Mouse (Mus musculus): ENCODE measurements around the gene Hdac7.

Gene Hdac7

GRCm38 (mm10) chr15:97814703-97815102 is 29.6 kb downstream of the Hdac7 start:
- DNase-seq (ENCODE audit: low spot score) = no peak

DNA sequence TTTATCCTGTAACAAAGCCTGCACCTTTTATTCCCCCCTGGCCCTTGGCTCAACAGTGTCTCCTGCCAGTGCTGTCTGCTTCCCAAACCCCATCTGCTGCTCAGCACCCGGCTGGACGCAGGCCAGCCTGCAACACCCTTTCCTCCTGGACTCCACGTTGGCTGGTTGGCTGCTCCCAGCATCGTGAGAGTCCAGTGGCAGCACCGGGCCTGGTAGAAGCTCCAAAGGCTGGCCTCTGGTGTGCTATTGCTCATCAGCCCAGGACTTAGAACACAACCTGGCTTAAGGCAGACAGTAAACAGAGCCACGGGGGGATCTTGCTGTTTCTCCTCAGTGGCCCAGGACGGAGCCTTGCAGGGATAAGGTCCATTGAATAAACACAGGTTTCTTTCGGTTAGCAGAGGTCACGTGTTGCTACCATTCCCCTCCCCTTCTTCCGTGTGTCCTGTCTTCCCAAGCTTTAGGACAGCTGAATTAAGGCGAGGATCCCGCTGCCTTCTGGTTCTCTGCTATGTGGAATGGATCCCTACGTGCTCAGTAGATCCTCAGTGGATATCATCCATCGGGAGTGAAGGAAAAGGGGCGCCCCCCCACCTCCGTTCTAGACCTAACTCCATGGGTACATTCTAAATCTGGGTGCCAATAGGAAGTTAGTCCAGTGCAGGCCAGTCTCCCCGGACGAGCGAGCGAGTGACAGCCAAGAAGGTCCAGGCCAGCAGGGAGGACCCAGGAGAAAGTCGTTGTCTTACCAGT is 30.7 kb downstream of the Hdac7 start:
- no peak for DNase-seq (ENCODE audit: low spot score)

GRCm38 (mm10) chr15:97812875-97813274 is 31.4 kb downstream of the Hdac7 start:
- no peak for DNase-seq (ENCODE audit: low spot score)

DNA sequence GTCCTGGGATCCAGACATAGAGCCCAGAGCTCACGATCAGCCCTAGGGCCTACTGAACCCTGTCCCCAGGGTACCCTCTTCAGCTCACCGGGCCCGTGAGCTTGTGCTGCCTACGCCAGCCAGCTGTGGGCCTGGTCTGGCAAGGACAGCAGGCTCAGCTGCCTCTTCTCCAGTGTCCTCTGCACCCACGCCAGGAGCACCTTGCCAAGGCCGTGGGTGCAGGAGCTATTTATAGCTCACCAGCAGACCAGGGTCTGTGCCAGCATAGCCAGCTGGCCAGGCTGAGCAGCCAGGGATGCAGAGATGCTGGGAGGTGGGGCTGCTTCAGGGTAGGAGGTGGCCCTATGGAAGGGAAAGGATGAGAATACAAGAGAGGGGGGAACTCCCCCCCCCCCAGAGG is 32.2 kb downstream of the Hdac7 start:
- DNase-seq (ENCODE audit: low spot score) = no peak

- DNase-seq (ENCODE audit: low spot score) = no peak
These were observed 33.0 kb downstream of the Hdac7 start for GRCm38 (mm10) chr15:97811307-97811706.

DNA sequence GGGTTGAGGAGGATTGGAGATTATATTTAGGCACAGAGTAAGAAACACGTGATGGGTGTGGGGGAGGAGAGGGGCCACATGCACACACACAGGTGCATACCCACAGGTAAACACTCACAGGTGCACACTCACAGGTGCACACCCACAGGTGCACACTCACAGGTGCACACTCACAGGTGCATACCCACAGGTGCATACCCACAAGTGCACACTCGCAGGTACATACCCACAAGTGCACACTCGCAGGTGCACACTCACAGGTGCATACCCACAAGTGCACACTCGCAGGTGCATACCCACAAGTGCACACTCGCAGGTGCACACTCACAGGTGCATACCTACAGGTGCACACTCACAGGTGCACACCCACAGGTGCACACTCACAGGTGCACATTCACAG is 33.9 kb downstream of the Hdac7 start:
- DNase-seq (ENCODE audit: low spot score) = no peak

- no peak for DNase-seq (ENCODE audit: low spot score)
These were observed 34.4 kb downstream of the Hdac7 start for GRCm38 (mm10) chr15:97809942-97810341.

DNA sequence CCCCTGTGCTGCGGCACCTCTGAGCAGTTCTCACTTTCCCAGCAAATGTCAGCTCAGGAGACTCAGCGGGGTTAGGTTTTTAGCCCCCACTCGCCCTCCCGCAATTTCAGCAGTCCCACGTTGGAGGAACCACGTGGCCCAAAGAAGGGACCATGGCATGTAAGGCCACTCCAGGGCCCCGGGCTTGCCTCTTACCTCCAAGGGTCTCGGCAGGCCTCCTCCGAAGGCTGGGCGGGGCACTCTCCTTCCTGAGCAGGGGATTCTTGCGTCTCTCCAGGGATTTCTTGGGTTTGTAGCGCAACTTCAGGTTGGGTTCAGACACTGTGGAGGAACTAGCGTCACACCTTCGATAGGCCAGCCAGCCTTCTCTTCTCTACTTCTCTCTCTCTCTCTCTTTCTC is 35.1 kb downstream of the Hdac7 start:
- DNase-seq (ENCODE audit: low spot score) = no peak

- no peak for DNase-seq (ENCODE audit: low spot score)
These were observed 35.8 kb downstream of the Hdac7 start for GRCm38 (mm10) chr15:97808532-97808931.

DNA sequence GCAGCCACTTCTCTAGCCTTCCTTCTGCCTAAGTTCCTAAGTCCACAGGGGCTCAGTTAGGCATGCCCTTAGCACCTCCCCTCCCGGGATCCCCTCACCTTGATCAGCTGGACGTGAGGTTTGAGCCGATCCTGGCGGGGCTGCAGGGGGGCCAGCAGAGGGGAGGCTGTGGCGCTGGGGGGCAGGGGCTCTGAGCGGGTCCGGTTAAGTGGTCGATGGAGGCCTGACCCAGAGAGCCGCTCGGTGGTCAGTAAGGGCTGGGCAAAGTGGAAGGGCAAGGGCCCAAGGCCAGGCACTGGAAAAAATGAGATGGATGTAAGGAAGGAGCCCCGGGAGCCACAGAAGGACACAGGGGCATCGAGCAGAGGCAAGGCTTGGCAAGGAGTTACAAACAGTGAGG is 36.4 kb downstream of the Hdac7 start:
- no peak for DNase-seq (ENCODE audit: low spot score)

- DNase-seq (ENCODE audit: low spot score) = peak; percentile 69
These were observed 41.7 kb downstream of the Hdac7 start for GRCm38 (mm10) chr15:97802575-97802974.

- DNase-seq (ENCODE audit: low spot score) = no peak
These were observed 42.5 kb downstream of the Hdac7 start for GRCm38 (mm10) chr15:97801811-97802210.

DNA sequence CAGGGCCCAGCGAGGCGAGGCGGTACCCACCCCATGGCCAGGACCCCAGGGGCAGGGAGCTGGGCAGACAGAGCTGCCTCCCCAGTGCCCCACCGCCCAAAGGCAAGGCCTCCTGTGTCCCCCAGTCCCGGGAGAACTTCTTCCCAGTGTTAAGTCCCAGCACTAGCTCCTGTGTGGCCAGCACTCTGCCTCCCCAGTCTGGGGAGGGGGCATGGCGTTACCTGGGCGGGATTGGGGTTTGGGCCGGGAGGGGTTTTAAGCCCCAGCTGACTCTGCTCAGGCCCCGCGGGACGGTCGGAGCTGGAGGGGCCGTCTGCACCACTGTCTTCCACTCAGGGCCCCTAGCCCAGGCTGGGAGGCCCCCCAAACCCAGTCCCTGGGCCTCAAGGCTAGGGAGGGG is 43.4 kb downstream of the Hdac7 start:
- no peak for DNase-seq (ENCODE audit: low spot score)

DNA sequence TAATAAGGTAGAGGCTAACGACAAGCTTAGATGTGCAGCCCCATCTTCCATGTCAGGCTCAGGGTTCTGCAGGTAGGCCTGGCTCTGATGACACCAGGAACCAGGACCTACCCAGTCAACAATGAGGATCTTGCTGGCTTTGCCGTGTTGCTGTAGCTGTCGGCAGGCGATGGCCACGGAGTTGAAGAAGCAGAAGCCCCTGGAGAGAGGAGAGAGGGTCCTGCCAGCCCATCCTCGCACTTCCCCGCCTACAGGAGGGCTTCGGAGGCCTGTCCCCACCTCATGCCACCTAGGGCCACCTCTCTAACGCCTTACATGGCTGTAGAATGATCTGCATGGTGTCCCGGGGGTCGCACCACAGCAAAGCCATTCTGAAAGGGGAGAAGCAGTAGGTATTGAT is 44.9 kb downstream of the Hdac7 start:
- DNase-seq (ENCODE audit: low spot score) = no peak

DNA sequence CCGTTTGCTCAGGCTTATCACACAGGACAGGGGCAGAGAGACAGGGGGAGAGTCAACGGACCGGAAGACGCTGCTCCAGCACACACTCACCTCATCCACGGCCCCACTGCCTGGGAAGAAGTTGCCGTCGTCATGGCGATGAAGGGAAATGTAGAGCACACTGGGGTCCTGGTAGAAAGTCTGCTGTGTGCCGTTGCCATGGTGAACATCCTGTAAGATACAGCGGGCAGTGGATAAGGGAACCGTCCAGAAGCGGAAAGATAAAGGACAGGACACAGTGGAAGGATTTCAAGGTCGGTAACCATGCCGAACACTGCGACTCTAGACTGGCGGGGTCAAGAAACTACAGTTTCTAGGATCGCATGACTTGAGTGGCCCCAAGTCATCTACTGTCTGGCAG is 46.2 kb downstream of the Hdac7 start:
- DNase-seq (ENCODE audit: low spot score) = peak; percentile 58

GRCm38 (mm10) chr15:97796674-97797310 is 47.5 kb downstream of the Hdac7 start:
- DNase-seq (ENCODE audit: low spot score) = no peak

DNA sequence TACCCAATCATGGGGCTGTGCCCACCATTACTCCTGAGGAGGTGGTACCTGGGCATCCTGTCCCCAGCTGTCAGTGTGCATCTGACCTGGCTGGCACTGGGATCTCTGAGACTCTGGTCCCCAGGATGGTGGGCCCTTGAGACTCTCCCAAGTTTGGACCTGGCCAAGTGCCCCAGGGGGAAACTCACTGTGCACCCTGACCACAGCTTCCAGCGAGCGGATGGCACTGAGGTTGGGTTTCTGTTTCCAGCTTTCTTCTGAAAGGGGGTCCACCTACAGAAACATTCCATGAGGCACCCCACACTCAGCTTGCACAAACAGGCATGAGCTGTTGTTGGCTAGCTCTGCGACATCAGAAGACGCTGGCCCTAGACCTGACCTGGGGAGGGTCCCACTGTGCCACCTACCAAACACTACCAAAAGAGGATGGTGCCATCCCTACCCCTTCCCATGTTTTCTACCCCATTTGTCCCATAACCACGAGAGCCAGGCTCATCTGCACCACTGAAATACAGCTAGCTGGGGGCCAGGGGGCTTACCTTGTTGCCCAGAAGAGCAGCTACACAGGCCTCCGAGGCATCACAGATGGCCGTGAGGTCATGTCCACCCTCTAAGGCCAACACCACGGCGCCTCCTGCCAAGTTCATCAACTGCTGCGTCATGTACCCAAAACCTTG is 48.6 kb downstream of the Hdac7 start:
- DNase-seq (ENCODE audit: low spot score) = no peak

GRCm38 (mm10) chr15:97794268-97794667 is 50.0 kb downstream of the Hdac7 start:
- no peak for DNase-seq (ENCODE audit: low spot score)

DNA sequence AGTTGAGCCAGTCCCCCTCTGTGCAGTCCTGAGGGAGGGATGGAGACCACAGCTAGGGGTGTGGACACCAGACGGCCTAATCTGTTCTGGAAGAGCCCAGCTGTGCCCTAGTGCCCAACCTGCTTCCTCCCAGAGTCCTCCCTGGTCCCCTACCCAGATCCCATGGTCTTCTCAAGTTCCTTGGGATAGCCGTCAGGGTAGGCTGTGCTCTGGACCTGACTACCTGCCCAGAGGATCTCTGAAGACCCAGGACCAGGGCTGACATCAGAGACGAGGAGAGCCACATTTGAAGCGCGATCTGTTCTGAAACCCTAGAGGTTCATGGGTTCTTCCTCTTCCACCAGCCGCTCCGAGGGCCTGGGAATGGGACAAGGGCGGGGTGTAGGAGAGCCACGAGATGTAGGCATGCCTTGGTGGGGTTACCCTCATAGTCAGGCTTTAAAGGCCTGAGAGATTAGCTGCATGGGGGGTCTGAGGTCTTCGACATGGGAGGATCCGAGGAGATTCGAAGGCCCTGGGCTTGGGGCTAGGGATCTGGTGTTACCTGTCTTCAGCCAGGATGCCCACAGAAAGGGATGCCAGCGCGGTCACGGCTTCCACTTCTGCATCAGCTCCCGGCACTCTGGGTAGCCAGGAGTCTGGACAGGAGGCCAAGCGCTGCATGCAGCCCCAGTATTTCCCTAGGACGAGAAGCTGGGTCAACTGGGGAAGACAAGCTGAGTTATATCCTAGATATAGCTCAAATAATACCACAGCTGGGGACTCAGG is 50.7 kb downstream of the Hdac7 start:
- no peak for DNase-seq (ENCODE audit: low spot score)

DNA sequence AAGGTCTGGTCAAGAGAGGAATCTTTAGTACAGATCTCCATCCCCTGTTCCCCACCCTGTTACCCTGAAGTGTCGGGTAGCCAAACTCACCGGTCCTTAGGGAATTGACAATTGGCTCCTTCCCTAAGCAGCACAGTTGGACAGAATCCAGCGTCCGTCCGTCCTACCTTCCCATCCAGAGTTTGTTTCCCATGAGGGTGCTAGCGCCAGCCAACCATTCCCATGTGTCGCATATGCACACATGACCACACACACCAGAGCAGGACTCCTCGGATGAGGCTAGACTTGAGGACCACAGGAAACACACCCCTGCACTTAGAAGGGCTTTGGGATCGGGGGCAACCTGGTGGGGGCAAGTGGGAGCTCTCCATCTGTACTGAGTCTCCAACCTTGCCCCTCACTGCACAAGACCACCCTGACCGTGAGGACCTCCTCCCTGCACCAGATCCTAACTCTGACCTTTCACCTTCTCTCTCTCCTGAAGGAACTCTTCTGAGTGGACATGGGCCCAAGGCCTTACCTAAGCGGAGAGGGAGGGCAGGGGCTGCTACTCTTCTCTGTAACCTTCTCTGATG is 53.1 kb downstream of the Hdac7 start:
- DNase-seq (ENCODE audit: low spot score) = no peak

DNA sequence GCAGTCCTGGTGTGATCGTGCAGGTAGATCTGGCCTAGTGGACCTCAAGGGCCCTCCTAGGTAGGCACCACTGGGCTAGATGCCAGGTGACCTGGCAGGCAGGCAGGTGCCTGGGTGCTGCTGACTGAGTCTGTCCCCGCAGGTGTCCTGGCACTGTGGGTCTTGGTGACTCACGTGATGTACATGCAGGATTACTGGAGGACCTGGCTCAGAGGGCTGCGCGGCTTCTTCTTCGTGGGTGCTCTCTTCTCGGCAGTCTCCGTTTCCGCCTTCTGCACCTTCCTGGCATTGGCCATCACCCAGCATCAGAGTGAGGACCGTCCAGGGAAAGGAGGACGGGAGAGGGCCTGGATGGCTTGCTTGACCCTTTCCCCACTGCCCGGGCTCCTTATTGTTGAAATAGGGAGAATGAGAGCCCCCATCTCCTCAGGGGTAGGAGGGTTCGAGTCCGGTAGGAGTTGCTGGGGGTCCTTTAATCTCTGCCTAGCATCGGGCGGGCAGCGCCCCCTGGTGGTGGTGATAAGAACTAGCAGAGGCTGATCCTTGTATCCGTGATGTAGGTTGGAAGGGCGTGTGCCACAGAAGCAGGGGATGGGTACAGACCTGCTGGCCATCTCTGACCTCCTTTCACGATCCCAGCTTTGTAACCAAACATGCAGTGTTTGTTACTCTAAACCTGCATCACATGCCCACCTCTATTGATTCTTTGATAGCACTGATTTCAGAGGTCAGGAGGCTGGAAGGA is 54.4 kb downstream of the Hdac7 start:
- DNase-seq (ENCODE audit: low spot score) = peak; percentile 78

Measured in retina, embryonic 14.5 days (tissue).